Mouse (Mus musculus) hematopoietic multipotent progenitor cell, adult 10-12 weeks (in vitro differentiated cells): ENCODE measurements around the gene Tlr5. TPM values are rescaled to one million over a fixed set of nuclear protein-coding genes. Genes with fewer than 3 reads are reported as not detected.

Experiments
- polyA plus RNA-seq: library from polyadenylated mRNA; stranded (reverse); fragments of >175 nt; gene quantifications from 2 replicates; pipeline ENCODE4 v1.2.3, GENCODE M21; 2012; ENCODE audit warnings: low replicate concordance

Tlr5 gene
- 0.09 and 0.22 TPM in 2 replicates for polyA plus RNA-seq

GRCm38 (mm10) chr1:182954287-182955046 is at the start of gene Tlr5:
Tlr5 (plus strand) TSS chr1:182954788.

Other genes starting within 250 kb of the Tlr5 start
- gene Ccdc185, start 205.6 kb upstream of the Tlr5 start, polyA plus RNA-seq: not detected in 2 replicates
- gene Susd4, start 190.9 kb upstream of the Tlr5 start, polyA plus RNA-seq: 0.19 and 1.0 TPM in 2 replicates